Mouse (Mus musculus): ENCODE results near the gene Fiz1.

Gene Fiz1

GRCm38 (mm10) chr7:5014251-5015117, at the start of gene Fiz1, which contains the start of gene Zfp524:
Gene Fiz1, minus strand, starts transcription at chr7:5014697.
Gene Zfp524, plus strand, starts transcription at chr7:5014415.
- peak; percentile 95 for DNase-seq

- no peak for DNase-seq
Observed at GRCm38 (mm10) chr7:5062360-5063001, 48.0 kb upstream of the Fiz1 start.

- peak; percentile 96 for DNase-seq
Observed at GRCm38 (mm10) chr7:5061774-5062359, 47.4 kb upstream of the Fiz1 start, which contains the start of gene U2af2. Gene U2af2, plus strand, starts transcription at chr7:5062143.

GRCm38 (mm10) chr7:5060944-5061773, 46.7 kb upstream of the Fiz1 start:
- peak; percentile 98 for DNase-seq

- DNase-seq: peak; percentile 93
Observed at GRCm38 (mm10) chr7:5060239-5060731, 45.8 kb upstream of the Fiz1 start.

GRCm38 (mm10) chr7:5059421-5059820, 44.9 kb upstream of the Fiz1 start:
- DNase-seq: peak; percentile 69

GRCm38 (mm10) chr7:5058631-5059030, 44.1 kb upstream of the Fiz1 start:
- peak; percentile 58 for DNase-seq

- DNase-seq: peak; percentile 55
Observed at GRCm38 (mm10) chr7:5057804-5058203, 43.3 kb upstream of the Fiz1 start.

- DNase-seq: peak; percentile 51
Observed at GRCm38 (mm10) chr7:5057381-5057780, 42.9 kb upstream of the Fiz1 start.

- DNase-seq: peak; percentile 74
Observed at GRCm38 (mm10) chr7:5056651-5057263, 42.3 kb upstream of the Fiz1 start.

GRCm38 (mm10) chr7:5053456-5054179, 39.1 kb upstream of the Fiz1 start:
- DNase-seq: peak; percentile 52

- DNase-seq: peak; percentile 62
Observed at GRCm38 (mm10) chr7:5052931-5053343, 38.4 kb upstream of the Fiz1 start.

GRCm38 (mm10) chr7:5052438-5052837, 37.9 kb upstream of the Fiz1 start:
- DNase-seq: no peak

GRCm38 (mm10) chr7:5051193-5052192, 37.0 kb upstream of the Fiz1 start, which contains the start of gene Zfp580:
Gene Zfp580, plus strand, starts transcription at chr7:5051538.
- peak; percentile 83 for DNase-seq

- no peak for DNase-seq
Observed at GRCm38 (mm10) chr7:5047313-5047712, 32.8 kb upstream of the Fiz1 start.

GRCm38 (mm10) chr7:5046112-5046511, 31.6 kb upstream of the Fiz1 start:
- DNase-seq: no peak

- no peak for DNase-seq
Observed at GRCm38 (mm10) chr7:5044981-5045380, 30.5 kb upstream of the Fiz1 start.

- DNase-seq: no peak
Observed at GRCm38 (mm10) chr7:5038940-5039339, 24.4 kb upstream of the Fiz1 start.

- peak; percentile 94 for DNase-seq
Observed at GRCm38 (mm10) chr7:5038109-5038732, 23.7 kb upstream of the Fiz1 start, which contains the start of gene Zfp784. Gene Zfp784, minus strand, starts transcription at chr7:5038446.

All from cerebellum, adult 11-12 months (tissue).